Mouse (Mus musculus) cortical plate, adult 2 months (tissue): ENCODE measurements around the gene Bsg.

Source experiments
- CTCF ChIP-seq: fragments of 200-500 bp; IDR thresholded peaks from 2 replicates; pipeline ENCODE4 v1.5.1; 2011; ENCODE audit warnings: mild to moderate bottlenecking, control low read depth, low read length; ENCODE audit not compliant: insufficient read depth; ENCODE audit errors: extremely low read depth
- POLR2A ChIP-seq: fragments of 200-500 bp; IDR thresholded peaks from 2 replicates; pipeline ENCODE4 v1.6.1; 2011; ENCODE audit warnings: mild to moderate bottlenecking, low read length, control low read depth; ENCODE audit not compliant: insufficient read depth; ENCODE audit errors: extremely low read depth

GRCm38 (mm10) chr10:79683726-79684640 is 20.3 kb upstream of the Bsg start:
- no peak for TF ChIP-seq POLR2A
- no peak for TF ChIP-seq CTCF
